Mouse (Mus musculus): Measurements from ENCODE around the gene Sipa1l1. TPM values are rescaled to one million over a fixed set of nuclear protein-coding genes. Genes with fewer than 3 reads are reported as not detected.
A peak's percentile ranks its signal among the peaks of the same experiment; 100 is the strongest.

The Sipa1l1 gene
- polyA plus RNA-seq, 1 experiment from 2014 or later, result 3.7 TPM

- no peaks in the 10 kb centered on the region for H3K36me3 ChIP-seq (replicated peaks)
- no peak for ATAC-seq (ENCODE audit: insufficient read depth)
- H3K4me2 ChIP-seq, result no peak overlapping the region
- H3K9me3 ChIP-seq (replicated peaks), result no peaks in the 10 kb centered on the region
- 51% methylated on average over 6 of the region's 6 CpGs for WGBS (ENCODE audit: insufficient replicate concordance)
- H3K27ac ChIP-seq (replicated peaks), result no peak overlapping the region
- H3K4me1 ChIP-seq (replicated peaks), result no peaks in the 10 kb centered on the region; the same call in 1 of the 2 replicates
- H3K9ac ChIP-seq, result no peak overlapping the region
- H3K4me3 ChIP-seq (replicated peaks), result no peak overlapping the region
- no peaks in the 10 kb centered on the region for H3K27me3 ChIP-seq
These were observed 171.2 kb downstream of the Sipa1l1 start for GRCm38 (mm10) chr12:82340196-82340918.

GRCm38 (mm10) chr12:82341181-82341580 is 172.1 kb downstream of the Sipa1l1 start:
- Histone ChIP-seq H3K4me3 (replicated peaks) (no peak overlapping the region), H3K9me3 (replicated peaks) (no peaks in the 10 kb centered on the region), H3K9ac (no peak overlapping the region), H3K4me1 (replicated peaks) (no peaks in the 10 kb centered on the region; the same call in 1 of the 2 replicates), H3K27ac (replicated peaks) (no peak overlapping the region), H3K4me2 (no peak overlapping the region), H3K36me3 (replicated peaks) (no peaks in the 10 kb centered on the region), H3K27me3 (no peaks in the 10 kb centered on the region)
- ATAC-seq (ENCODE audit: insufficient read depth), result no peak
- WGBS (ENCODE audit: insufficient replicate concordance), result 81% methylated on average over 8 of the region's 8 CpGs

- H3K4me3 ChIP-seq (replicated peaks), result no peak overlapping the region
- no peak overlapping the region for H3K9ac ChIP-seq
- H3K27me3 ChIP-seq, result no peaks in the 10 kb centered on the region
- no peaks in the 10 kb centered on the region for H3K9me3 ChIP-seq (replicated peaks)
- WGBS (ENCODE audit: insufficient replicate concordance), result 88% methylated on average over 9 of the region's 9 CpGs
- H3K4me2 ChIP-seq, result no peak overlapping the region
- no peak for ATAC-seq (ENCODE audit: insufficient read depth)
- H3K4me1 ChIP-seq (replicated peaks), result no peaks in the 10 kb centered on the region; the same call in 1 of the 2 replicates
- no peak overlapping the region for H3K27ac ChIP-seq (replicated peaks)
- no peaks in the 10 kb centered on the region for H3K36me3 ChIP-seq (replicated peaks)
These were observed 172.6 kb downstream of the Sipa1l1 start for GRCm38 (mm10) chr12:82341696-82342095.

GRCm38 (mm10) chr12:82350082-82350481 is 181.0 kb downstream of the Sipa1l1 start:
- 0 out of 2 replicates have a peak, but pooled peaks cover 5% of the 10 kb centered on the region for H3K27me3 ChIP-seq
- no peak overlapping the region for H3K27ac ChIP-seq (replicated peaks)
- H3K4me1 ChIP-seq (replicated peaks), result peaks cover 26% of the 10 kb centered on the region
- WGBS (ENCODE audit: insufficient replicate concordance), result 48% methylated on average over 9 of the region's 11 CpGs
- H3K4me2 ChIP-seq, result no peak overlapping the region
- no peaks in the 10 kb centered on the region for H3K9me3 ChIP-seq (replicated peaks)
- H3K4me3 ChIP-seq (replicated peaks), result no peak overlapping the region
- no peaks in the 10 kb centered on the region for H3K36me3 ChIP-seq (replicated peaks)
- no peak overlapping the region for H3K9ac ChIP-seq
- no peak for ATAC-seq (ENCODE audit: insufficient read depth)

- no peak overlapping the region for H3K9ac ChIP-seq
- H3K27ac ChIP-seq (replicated peaks), result no peak overlapping the region
- H3K4me2 ChIP-seq, result no peak overlapping the region
- no peak for ATAC-seq (ENCODE audit: insufficient read depth)
- H3K9me3 ChIP-seq (replicated peaks), result no peaks in the 10 kb centered on the region
- no peak overlapping the region for H3K4me3 ChIP-seq (replicated peaks)
- H3K4me1 ChIP-seq (replicated peaks), result peaks cover 34% of the 10 kb centered on the region
- 61% methylated on average over 6 of the region's 6 CpGs for WGBS (ENCODE audit: insufficient replicate concordance)
- H3K27me3 ChIP-seq, result 0 out of 2 replicates have a peak, but pooled peaks cover 5% of the 10 kb centered on the region
- H3K36me3 ChIP-seq (replicated peaks), result no peaks in the 10 kb centered on the region
These were observed 181.8 kb downstream of the Sipa1l1 start for GRCm38 (mm10) chr12:82350891-82351290.

GRCm38 (mm10) chr12:82353660-82354059 is 184.5 kb downstream of the Sipa1l1 start:
- WGBS (ENCODE audit: insufficient replicate concordance), result 35% methylated on average over 2 of the region's 2 CpGs
- H3K4me2 ChIP-seq, result no peak overlapping the region
- no peak overlapping the region for H3K4me3 ChIP-seq (replicated peaks)
- no peak overlapping the region for H3K27ac ChIP-seq (replicated peaks)
- no peaks in the 10 kb centered on the region for H3K27me3 ChIP-seq
- peaks cover 34% of the 10 kb centered on the region for H3K4me1 ChIP-seq (replicated peaks)
- H3K9me3 ChIP-seq (replicated peaks), result no peaks in the 10 kb centered on the region
- ATAC-seq (ENCODE audit: insufficient read depth), result peak; percentile 54; the same call in 1 of the 2 replicates
- no peaks in the 10 kb centered on the region for H3K36me3 ChIP-seq (replicated peaks)
- no peak overlapping the region for H3K9ac ChIP-seq

GRCm38 (mm10) chr12:82355419-82356149 is 186.5 kb downstream of the Sipa1l1 start:
- Histone ChIP-seq H3K4me1 (replicated peaks) (peaks cover 33% of the 10 kb centered on the region), H3K36me3 (replicated peaks) (no peaks in the 10 kb centered on the region), H3K4me3 (replicated peaks) (no peak overlapping the region), H3K9ac (no peak overlapping the region), H3K27ac (replicated peaks) (no peak overlapping the region), H3K27me3 (no peaks in the 10 kb centered on the region), H3K9me3 (replicated peaks) (no peaks in the 10 kb centered on the region), H3K4me2 (no peak overlapping the region)
- no peak for ATAC-seq (ENCODE audit: insufficient read depth)
- WGBS (ENCODE audit: insufficient replicate concordance), result 62% methylated on average over 10 of the region's 10 CpGs

GRCm38 (mm10) chr12:82356476-82356875 is 187.4 kb downstream of the Sipa1l1 start:
- no peak overlapping the region for H3K4me2 ChIP-seq
- H3K9me3 ChIP-seq (replicated peaks), result no peaks in the 10 kb centered on the region
- no peak for ATAC-seq (ENCODE audit: insufficient read depth)
- no peak overlapping the region for H3K27ac ChIP-seq (replicated peaks)
- H3K27me3 ChIP-seq, result no peaks in the 10 kb centered on the region
- H3K36me3 ChIP-seq (replicated peaks), result no peaks in the 10 kb centered on the region
- peaks cover 27% of the 10 kb centered on the region for H3K4me1 ChIP-seq (replicated peaks)
- no peak overlapping the region for H3K9ac ChIP-seq
- no peak overlapping the region for H3K4me3 ChIP-seq (replicated peaks)
- WGBS (ENCODE audit: insufficient replicate concordance), result 43% methylated on average over 2 of the region's 2 CpGs

GRCm38 (mm10) chr12:82357431-82357830 is 188.3 kb downstream of the Sipa1l1 start:
- Histone ChIP-seq H3K27ac (replicated peaks) (no peak overlapping the region), H3K4me2 (no peak overlapping the region), H3K4me1 (replicated peaks) (peaks cover 24% of the 10 kb centered on the region), H3K9ac (no peak overlapping the region), H3K9me3 (replicated peaks) (no peaks in the 10 kb centered on the region), H3K27me3 (no peaks in the 10 kb centered on the region), H3K4me3 (replicated peaks) (no peak overlapping the region), H3K36me3 (replicated peaks) (no peaks in the 10 kb centered on the region)
- no peak for ATAC-seq (ENCODE audit: insufficient read depth)
- 62% methylated on average over 5 of the region's 5 CpGs for WGBS (ENCODE audit: insufficient replicate concordance)

- no peak overlapping the region for H3K4me3 ChIP-seq (replicated peaks)
- WGBS (ENCODE audit: insufficient replicate concordance), result 75% methylated on average over 9 of the region's 9 CpGs
These were observed 193.7 kb downstream of the Sipa1l1 start for GRCm38 (mm10) chr12:82362796-82363195.

GRCm38 (mm10) chr12:82364186-82364585 is 195.1 kb downstream of the Sipa1l1 start:
- Histone ChIP-seq H3K9ac (no peak overlapping the region), H3K27ac (replicated peaks) (no peak overlapping the region)
- no peak for ATAC-seq (ENCODE audit: insufficient read depth)

More at GRCm38 (mm10) chr12:82362796-82363195, 193.7 kb downstream of the Sipa1l1 start:
- Histone ChIP-seq H3K4me2 (no peak overlapping the region), H3K9ac (no peak overlapping the region), H3K36me3 (replicated peaks) (no peaks in the 10 kb centered on the region), H3K27ac (replicated peaks) (no peak overlapping the region), H3K4me1 (replicated peaks) (no peaks in the 10 kb centered on the region; the same call in 1 of the 2 replicates), H3K9me3 (replicated peaks) (no peaks in the 10 kb centered on the region), H3K27me3 (no peaks in the 10 kb centered on the region)
- ATAC-seq (ENCODE audit: insufficient read depth), result no peak

More at GRCm38 (mm10) chr12:82364186-82364585, 195.1 kb downstream of the Sipa1l1 start:
- no peak overlapping the region for H3K4me3 ChIP-seq (replicated peaks)
- H3K4me1 ChIP-seq (replicated peaks), result no peaks in the 10 kb centered on the region; the same call in 1 of the 2 replicates
- H3K4me2 ChIP-seq, result no peak overlapping the region
- no peaks in the 10 kb centered on the region for H3K36me3 ChIP-seq (replicated peaks)
- no peaks in the 10 kb centered on the region for H3K9me3 ChIP-seq (replicated peaks)
- 78% methylated on average over 7 of the region's 7 CpGs for WGBS (ENCODE audit: insufficient replicate concordance)
- no peaks in the 10 kb centered on the region for H3K27me3 ChIP-seq
